Mouse (Mus musculus) adrenal gland, postnatal 25 days (tissue): Measurements from ENCODE around the gene Fgf11. TPM values are rescaled to one million over a fixed set of nuclear protein-coding genes. Genes with fewer than 3 reads are reported as not detected.

Experiments
- DNase-seq: peaks from one replicate; pipeline ENCODE4 v3.0.0; 2021; ENCODE audit warnings: mixed read lengths
- total RNA-seq: library from RNA; stranded (reverse); gene quantifications from 2 replicates; pipeline ENCODE4 v1.2.3, GENCODE M21; 2021

Gene Fgf11
- total RNA-seq, 1 experiment from 2014 or later: 3.9 TPM

DNA sequence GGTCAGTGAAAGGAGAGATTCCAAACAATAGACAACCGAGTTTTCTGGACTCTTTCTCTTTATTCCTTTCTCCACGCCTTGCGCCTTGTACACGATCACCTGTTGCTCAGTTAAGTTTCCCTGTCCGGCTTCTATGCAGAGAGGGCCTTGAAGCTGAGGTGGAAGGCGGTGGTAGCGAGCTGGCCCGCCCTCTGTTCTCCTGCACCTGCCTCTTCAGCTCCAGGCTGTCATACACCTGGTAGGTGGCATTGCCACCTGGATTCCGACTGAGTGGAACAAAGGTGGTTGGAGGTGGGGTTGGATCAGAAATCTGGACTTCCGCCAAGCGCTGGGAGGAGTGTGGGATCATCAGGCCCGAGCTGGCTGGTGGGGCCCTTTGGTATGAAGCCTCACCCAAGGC lies 14.9 kb upstream of the Fgf11 start:
- no peak for DNase-seq

DNA sequence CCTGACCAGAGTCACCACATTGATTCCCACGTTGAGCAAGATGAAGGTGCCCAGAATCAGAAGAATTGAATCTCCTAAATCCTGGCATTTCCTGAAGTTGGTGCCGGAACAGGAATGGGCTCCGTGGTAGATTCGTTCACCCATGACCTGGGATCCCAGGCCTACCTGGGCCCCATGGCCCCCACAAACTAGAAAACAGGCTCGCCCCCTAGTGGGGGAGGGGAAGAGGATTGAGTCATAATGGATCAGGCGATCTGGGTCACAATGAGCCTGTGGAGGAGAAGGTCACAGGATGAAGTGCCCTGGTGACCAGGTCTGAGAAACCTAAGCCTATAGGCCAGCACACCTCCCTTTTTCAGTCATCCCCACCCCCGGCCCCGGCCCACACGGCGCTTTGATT lies 13.5 kb upstream of the Fgf11 start, which contains the start of gene Gm39566:
Gene Gm39566 (minus strand): TSS at position 144 of the 400 bp plus-strand sequence.
- no peak for DNase-seq

DNA sequence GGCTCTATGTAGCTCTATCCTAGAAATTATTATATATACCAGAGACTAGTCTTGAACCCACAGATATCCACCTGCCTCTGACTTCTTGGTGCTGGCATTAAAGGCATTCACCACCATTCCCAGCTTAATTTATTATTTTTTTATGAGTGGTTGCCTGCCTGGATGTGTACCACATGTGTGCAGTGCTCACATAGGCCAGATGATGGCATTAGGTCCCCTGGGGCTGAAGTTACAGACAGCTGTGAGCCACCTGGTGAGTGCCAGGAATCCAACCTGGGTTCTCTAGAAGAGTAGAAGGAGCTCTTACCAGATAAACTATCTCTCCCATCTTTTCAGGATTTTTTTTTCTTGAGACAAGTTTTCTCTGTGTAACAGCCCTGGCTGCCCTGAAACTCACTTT lies 8.6 kb upstream of the Fgf11 start:
- DNase-seq: no peak

DNA sequence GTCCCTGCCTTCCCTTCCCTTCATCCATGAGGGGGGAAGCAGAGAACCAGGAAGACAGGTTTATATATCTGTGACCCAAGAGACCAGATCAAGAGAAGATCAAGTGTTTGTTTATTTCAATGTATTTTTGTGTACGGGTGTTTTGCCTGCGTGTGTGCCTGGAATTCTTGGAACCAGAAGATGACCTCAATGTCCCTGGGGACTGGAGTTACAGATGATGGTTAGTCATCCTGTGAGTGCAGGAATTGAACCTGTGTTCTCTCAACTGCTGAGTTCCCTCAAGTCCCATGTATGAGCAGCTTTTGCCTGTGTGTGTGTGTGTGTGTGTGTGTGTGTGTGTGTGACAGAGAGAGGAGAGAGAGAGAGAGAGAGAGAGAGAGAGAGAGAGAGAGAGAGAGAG lies 6.0 kb upstream of the Fgf11 start:
- no peak for DNase-seq

DNA sequence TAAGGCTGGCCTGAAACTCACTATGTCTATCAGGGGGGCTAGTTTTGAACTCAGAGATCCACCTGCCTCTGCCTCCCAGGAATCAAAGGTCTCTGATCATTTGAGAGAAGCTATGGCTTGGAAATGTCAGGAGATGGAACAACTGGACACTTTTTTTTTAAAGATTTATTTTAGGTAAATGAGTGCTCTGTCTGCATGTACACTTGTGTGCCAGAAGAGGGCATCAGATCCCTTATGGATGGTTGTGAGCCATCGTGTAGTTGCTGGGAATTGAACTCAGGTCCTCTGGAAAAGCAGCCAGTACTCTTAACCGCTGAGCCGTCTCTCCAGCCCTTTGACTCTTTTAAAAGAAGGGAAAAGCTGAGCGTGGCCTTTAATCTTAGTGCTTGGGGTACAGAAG lies 4.7 kb upstream of the Fgf11 start:
- DNase-seq: no peak

DNA sequence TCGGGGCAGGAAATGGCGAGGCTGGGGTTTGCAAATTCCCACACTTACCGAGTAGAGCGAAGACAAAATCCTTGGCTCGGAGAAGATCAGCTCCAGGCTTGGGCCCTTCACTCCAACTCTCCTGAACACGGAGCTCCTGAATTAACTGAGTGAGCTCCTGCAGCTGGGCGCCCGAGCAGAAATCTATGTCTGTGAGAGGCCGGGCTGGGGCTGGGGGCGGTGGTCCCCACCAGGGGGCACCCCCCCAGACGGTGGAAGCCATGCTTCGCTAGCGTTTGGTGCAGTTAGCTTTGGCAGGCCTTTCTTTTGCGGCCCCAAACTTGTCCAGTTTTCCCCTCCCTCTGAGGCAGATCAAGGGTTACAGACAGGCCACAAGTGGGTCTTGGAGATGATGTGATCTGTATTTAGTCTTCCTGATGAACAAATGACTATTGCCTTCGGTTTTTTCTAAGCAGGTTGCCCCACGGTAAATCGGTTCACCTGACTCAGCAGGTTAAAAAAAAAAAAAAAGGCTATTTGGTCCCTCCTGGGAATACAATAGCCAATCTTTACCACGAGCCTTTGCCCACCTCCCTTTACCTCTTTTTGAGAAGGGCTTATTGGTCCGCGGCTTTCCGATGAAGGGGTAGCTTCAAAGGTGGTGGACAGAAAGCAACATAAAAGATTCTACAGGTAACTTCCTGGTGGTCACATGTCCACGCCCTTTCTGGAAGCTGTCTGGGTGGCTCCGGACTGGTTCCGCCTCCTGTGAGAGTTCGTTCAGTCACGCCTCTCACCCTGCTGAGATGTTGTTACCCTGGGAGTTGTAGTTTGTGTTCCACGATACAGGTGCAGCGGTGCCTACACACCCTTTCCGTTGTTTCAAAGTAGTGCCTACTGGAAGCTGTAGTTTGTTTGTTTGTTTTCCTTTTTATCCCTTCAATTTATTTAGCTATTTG lies 3.6 kb upstream of the Fgf11 start, which contains the start of gene Tmem102:
Gene Tmem102 (minus strand): TSS at position 653 of the 938 bp plus-strand sequence.
- DNase-seq: no peak

DNA sequence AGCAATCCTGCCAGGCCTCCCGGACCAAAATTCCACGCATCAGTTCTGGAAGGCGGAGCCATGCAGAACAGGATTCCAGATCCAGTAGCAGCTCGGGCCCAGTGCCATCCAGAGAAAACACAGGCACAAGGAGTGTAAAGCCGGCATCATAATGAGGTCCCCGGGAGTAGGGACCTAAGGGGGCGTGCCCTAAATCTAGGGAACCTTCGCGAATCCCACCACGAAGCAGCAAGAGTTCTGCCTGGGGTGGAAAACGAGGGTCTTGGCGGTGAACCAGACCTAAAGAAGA lies 2.9 kb upstream of the Fgf11 start:
- DNase-seq: no peak

DNA sequence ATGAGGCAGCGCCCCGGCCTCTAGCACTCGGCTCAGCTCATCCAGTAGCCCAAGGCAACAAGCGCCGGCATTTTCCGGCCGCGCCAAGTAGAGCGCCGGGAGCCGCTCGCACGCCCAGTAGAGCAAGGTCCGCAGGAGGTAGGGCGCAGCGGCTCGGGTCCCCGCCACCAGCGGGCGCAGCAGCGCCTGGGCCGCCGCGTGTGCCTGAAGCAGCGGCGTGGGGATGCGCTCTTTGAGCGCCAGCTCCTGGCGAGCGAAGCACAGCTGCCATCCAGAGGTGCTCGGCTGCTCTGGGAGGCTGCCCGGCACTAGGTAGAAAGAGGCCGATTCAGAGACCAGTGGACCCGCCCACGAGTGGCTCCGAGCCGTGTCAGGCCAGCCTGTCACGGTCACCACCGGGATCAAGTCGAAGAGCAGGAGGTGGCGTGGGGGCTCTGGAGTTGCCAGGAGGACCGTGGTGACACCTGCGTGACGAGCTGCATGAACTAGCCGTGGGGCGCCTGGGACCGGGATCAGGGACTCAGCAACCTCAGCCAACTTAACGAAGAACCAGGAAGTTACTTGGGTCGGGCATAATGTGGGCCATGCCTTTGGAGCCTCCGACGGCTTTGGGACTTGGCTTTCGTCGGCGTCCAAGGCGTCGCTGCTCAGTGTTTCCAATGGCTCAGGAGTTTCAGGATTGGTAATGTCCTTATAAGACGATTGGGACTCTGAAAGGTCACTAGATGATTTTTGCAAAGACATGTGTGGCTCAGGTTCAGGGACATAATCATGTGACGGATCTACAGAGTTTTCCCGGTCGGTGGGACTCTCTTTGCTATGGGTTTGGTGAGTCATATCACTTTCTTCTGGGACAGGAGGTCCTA lies 2.4 kb upstream of the Fgf11 start:
- peak; percentile 83 for DNase-seq

DNA sequence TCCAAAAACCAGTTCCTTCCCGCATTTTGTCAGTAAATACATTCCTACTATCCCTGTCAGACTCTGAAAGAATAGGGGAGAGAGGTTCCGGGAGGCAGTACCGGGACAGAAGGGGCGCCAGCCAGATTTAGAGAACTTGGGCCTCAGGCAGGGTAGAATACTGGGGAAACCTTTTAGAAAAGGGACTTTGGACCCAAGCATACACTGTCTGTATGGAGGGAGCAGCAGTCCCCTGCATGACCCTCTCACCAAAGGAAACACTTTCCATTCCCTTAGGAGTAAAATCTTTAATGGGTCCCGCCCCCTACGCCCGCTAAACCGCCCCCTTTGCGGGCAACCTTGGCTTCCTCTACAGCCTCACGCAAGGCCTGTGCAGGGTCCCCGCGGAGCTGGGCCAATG lies 1.7 kb upstream of the Fgf11 start:
- no peak for DNase-seq

DNA sequence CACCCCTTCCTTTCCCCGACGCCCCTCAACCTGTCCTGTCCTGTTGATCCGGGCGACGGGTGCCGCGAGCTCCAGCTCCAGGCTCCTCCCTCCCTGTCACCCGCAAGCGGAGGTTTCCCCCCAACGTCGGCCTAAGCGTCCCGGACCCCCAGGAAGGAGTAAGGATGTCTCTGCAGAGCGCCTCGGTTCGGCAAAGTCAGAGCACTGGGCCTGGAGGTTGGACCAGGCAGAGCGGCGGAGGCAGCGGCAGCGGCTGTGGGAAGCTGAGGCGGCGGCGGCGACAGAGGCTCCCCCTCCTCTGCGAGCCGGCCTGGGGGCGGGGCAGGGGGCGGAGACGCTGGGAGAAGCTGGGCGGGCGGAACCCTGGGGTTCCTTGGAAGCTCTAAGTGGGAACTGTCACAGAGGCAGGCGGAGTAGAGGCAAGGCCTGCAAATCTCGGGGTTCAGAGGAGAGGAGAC lies 1.0 kb upstream of the Fgf11 start:
- DNase-seq: peak; percentile 94

DNA sequence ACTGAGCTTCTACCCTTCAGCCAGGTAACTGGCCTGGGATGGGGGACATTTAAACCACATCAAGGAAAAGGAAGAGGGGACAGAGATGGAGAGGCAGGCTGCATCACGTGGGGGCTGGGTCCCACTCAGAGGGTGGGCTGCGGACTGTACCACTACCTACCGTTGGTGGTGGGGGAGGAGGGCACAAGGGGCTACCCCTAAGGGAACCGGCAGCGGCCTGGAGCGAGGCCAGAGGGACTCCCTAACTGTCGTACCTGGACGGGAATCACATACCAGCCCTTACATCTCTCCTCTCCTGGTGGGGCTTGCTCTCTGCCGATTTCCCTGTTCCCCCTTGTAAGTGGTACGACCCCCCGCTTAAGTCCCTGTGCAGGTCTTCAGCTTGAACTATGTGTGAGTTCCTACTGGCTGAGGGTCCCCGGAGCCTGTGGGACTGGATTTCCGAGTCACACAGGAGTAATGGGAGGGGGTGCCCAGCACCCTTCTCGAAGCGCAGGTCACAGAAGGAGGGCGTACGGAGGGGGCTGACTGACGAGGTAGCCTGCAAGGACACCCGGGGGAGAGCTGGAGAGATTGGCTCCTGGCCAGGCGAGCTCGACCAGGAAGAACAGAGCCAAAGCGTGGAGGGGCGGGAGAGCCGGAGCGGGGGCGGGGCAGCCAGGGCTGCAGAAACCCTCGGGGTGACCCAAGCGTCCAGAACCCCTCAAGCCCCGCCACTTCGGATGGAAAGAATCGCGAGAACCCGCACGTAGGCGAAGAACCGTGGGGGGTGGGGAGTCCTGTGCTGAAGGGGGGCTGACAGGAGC lies 1.1 kb downstream of the Fgf11 start:
- DNase-seq: peak; percentile 67

DNA sequence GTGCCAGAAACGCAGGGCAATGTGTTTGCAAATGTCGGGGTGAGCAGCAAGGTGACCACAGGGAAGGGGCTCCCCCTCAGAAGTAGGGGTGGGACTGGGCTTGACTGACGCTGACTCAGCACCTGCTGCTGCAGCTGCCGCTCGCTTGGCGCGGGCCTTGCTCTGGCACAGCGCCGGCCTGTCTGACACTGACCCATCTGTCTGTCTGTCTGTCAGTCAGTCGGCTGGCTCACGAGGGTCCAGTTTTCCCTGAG lies 1.6 kb downstream of the Fgf11 start:
- peak; percentile 41 for DNase-seq

DNA sequence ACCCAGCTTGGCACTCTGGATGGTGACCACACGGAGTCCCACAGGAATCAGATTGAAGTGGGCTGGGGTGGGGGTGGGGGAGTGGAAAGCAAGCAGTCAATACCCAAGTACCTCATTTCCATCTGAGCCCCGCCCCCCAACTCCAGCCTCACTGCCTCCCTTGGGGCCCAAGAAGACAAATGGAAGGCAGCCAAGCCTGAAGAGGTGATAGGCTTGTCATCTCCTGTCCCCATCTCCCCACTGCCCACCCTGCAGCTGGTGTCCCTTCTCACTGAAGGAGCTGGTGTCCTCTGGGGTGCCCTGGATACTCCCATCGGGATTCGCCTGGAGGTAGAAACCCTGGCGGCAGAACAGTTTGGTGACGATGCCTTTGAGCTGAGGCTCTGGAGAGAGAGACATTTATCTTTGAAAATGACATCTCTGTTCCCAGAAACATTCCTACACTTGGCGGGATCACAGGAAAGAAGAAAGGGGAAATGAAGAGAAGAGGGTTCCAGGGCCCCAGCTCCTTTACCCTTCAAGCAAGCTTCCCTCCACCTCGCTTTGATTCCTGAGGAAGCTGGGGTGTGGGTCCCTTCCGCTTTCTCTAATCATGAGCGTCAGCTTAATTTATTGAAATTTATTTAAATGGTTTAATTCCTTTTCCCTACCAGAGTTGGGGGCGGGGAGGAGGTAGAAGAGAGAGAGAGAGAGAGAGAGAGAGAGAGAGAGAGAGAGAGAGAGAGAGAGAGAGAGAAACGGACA lies 2.1 kb downstream of the Fgf11 start:
- DNase-seq: no peak

DNA sequence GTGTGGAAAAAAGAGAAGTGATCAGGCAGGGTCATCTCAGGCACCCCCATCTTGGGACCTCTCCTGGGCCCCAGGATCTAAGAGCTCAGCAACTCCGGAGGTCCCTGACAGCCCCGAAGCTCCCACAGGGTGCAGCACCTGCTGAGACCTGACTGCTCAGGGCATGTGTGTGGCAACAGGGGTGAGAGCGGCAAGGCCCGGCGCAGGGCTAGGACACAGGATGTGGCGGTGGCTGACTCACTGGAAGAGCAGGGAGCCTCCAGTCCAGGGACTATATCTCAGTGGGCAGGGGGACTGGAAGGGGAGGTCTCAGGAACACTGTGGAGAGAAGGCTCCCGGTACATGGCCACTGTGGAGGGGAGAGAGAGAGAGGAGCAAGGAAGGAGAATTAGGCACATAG lies 3.7 kb downstream of the Fgf11 start:
- no peak for DNase-seq

DNA sequence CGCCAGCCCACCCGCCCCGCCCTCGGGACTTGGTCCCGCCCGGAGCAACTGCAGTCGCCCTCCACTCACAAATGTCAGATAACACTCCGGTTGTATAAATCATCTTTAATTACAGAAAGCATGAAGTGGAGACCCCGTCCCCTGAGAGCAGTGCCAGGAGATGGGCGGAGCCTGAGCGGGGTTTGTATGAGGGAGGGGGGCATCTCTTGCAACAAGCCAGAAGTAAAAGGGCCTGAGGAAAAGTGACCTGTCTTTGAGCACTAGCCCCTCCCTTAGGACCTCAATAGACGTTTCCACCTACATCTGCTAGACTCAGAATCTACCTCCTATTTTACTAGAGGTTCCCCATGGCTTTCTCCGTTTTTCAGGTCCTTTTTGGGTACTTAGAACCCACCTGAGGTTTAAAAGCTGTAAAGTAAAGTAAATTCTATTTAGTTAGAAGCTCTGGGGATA lies 5.6 kb downstream of the Fgf11 start:
- no peak for DNase-seq

DNA sequence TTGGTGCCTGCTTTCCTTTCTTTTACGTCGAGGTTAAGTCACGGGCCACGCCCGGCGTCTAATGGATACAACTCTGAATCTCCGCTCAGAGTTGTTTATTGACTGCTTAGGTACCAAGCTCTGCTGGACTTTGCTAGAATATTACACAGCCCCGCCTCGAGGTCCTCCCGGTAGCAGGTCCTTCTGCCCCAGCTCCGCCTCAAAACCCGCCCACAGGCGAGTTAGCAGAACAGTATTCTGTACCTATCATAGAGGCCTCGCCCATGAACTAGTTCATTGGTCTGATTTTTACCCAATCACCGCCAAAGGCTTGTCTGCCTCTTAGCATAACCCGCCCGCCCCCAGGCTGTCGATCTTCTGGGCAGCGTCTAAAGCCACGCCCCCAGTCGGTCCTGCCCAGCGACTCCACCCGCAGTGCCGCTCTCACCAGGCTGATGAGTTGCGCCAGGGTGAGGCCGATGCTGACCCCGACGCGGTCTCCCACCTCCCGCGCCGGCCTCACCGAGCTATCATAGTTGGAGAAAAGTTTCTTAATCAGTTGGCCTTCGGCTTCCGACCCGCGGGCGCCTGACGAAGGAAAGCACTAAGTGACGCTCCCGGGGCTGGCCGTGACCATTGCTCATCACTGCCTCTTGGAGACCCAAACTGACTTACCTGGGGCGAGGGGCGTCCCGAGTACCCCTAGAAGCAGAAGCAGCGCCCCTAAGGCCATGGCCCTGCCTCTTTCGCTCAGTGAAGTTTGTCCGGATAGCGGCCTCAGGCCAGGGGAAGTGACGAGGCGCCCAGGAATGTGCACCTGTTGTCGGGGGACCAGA lies 6.3 kb downstream of the Fgf11 start, which contains the start of gene Chrnb1:
Gene Chrnb1 (minus strand): TSS at position 776 of the 815 bp plus-strand sequence.
- peak; percentile 93 for DNase-seq

DNA sequence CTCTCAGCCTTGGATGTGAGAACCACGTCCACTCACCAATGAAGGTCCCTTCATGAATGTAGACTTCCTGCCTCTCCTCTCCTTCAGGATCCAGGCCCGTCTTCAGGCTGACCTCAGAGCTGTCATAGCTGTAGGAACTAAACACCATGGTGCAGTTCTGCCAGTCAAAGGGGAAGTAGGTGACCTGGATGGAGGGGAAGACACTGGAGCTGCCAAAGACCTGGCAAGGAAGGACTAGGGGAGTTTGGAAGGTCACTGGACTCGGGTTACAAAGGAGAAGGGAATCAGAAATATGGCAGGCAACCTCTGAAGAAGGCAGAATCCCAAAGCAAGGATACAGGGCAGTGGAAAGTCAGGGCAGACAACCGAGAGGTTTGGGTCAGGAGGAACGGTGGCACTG lies 8.2 kb downstream of the Fgf11 start:
- DNase-seq: no peak

DNA sequence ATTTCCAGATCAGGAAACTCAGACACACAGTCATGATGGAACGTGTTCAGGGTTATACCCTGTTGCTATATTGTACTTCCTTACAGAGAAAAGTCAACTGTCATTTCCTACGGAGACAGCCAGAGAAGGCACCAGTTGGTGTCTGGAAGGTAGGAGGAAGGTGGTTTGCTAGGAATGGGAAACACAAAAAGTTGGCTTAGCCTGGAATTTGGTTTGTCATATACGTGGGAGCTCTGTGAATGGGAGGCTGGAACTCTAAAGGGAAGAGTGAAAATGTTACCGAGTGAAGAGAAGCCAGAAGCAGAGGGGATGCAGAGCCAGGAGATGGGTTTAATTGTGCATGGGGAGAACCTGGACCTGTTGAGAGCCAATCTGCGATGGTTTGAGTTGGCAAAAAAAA lies 10.2 kb downstream of the Fgf11 start:
- DNase-seq: no peak

DNA sequence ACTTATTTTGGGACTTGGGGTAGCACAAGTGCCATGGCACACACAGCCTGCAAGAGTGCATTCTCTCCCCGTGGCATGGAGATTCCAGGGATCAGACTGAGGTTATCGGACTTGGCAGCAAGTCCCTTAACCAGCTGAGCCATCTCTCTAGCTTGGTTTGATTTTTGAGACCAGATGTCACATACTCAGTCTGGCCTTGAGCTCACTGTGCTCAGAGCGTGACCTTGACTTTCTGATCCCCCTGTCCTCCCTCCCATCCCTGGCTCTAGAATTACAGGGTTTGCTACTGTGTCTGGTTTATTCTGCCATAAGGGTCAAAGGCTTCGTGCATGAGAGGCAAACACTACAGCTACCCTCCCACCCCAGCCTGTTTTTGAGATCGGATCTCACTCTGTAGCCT lies 12.2 kb downstream of the Fgf11 start:
- DNase-seq: no peak

DNA sequence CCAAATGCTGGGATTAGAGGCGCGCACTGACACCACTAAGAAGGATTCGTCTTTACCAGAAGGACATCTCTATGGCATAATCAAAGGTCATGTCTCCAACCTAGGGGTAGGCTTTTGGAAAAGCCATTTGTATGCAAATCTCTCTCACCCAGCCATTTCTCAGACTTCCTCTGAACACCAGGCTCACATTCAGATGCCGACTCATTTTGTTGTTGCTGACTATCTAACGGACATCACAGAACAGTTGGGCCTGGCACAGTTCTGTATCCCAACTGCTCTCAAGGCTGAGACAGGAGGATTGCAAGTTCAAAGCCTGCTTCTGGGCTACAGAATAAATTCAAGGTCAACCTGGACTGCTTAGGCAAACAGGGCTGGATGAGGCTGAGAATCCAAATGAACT lies 14.4 kb downstream of the Fgf11 start:
- no peak for DNase-seq

DNA sequence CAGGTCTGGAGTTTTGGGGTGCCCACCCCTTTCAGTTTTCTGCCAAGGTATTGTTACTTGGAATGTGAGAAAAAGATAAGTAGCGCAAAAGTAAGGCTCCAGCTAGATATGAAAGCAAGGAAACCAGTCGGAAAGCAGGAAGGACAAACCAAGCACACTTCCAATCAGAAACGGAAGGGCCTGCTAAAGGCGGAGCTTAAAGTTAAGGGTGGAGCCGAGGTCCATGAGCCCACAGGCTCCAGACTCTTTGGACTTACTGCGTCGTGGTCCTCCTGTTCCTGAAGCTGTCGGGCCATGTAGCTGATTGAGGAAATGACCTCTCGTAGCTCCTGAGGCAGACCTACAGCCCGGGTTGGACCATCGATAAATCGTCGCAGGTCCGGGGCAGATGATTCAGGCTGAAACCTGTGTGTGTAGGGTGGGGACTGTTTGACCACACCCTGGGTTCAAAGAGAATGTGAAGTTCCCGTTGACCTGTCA lies 16.8 kb downstream of the Fgf11 start:
- DNase-seq: no peak
